Mouse (Mus musculus) forelimb bud, embryonic 11.5 days (tissue): ENCODE data around the gene Gm17349.
"Not testable (repeated sequence)": the region's sequence is repeated elsewhere in the genome, so short reads cannot be mapped to it uniquely, and the experiment has no call there.

Experiments used
- DNase-seq: peaks from one replicate; pipeline ENCODE4 v3.0.0-alpha.2; 2012; ENCODE audit warnings: low read depth, low spot score

Gene Gm17349

GRCm38 (mm10) chr15:99717386-99718334 lies 12.4 kb upstream of the Gm17349 start, which contains the start of gene Gpd1:
Gpd1 (plus strand) TSS chr15:99717515.
- no peak for DNase-seq

- DNase-seq, result no peak
Observed at GRCm38 (mm10) chr15:99716814-99717213, 11.5 kb upstream of the Gm17349 start.

GRCm38 (mm10) chr15:99715982-99716746 lies 10.9 kb upstream of the Gm17349 start:
- no peak for DNase-seq

- DNase-seq, result no peak
Observed at GRCm38 (mm10) chr15:99715361-99715865, 10.1 kb upstream of the Gm17349 start.

DNA sequence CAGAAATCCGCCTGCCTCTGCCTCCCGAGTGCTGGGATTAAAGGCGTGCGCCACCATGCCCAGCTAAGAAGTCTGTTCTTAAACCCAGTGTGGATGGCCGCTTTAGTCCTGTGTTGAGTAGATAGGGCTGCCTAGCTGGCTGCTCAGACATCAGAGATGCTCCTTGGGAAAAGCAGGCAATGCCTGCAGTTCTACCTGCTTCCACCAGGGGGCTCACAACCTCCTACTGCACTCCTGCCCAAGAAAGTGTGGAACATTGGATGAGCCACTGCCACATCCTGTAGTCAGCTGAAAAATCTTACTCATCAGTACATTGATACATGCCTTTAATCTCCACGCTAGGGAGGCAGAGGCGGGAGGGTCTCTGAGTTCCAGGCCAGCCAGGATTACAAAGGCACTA lies 9.6 kb upstream of the Gm17349 start:
- DNase-seq, result peak; percentile 85

GRCm38 (mm10) chr15:99714206-99714605 lies 8.9 kb upstream of the Gm17349 start:
- no peak for DNase-seq

DNA sequence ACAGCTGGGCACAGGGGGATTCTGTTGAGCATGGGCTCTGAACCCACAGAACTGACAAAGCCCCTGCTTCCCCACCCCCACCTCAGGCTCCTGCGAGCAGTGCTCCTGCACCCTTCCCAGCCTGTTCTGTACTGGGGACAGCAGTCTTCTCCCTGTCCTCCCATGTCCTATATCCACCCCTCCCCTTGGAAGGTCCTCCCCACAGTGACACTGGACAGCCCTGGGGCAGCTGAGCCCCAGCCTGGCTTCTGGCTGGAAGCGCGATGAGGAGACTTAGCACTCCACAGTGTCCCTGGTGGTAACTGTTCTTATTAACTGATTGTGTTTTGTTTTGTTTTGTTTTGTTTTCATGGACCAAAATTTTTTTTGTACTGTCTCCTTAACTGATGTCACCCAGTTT lies 8.3 kb upstream of the Gm17349 start:
- DNase-seq, result no peak

DNA sequence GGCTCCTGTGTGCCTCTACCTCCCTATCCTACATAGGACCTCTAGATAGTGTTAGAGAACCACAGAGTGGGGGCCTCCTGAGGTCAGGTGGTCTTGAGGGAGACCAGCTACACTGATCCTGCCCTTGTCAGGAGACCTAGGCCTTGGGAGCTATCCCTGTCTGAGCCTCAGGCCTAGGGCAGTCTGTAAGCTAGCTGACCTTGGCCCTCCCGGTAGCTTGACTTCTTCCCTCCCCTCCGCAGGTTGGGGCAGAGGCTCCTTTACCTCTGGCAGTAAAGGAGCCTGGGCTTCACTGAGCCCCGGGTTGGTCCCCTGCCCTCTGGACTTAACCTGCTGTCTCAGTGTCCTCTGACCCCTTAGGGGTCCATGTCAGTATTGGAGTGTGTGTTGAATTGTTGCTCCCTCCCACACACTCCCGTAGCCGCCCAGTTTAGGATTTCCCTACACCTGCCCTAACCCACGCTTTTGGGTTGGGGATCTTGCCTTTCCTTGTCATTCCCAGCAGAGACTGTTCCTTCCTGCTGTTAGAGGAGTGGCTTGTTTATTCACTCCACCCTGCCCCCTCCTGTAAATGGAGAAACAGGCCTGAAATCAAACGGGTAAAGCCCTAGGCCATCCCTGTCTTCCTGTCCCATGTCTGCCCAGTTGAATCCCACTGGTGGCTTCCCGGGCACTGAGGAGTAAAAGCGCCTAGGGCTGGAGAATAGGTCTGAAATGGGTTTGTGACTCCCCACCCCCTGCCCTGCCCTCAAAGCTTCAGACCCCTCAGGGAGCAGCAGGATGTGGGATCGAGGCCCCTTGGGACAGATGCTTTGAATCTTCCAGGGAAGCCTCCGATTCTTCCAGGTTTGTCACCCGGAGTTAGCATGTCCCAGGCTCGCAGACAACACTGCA lies 7.6 kb upstream of the Gm17349 start:
- DNase-seq, result no peak

- no peak for DNase-seq
Observed at GRCm38 (mm10) chr15:99711491-99711890, 6.2 kb upstream of the Gm17349 start.

GRCm38 (mm10) chr15:99710221-99711190 lies 5.2 kb upstream of the Gm17349 start:
- no peak for DNase-seq

DNA sequence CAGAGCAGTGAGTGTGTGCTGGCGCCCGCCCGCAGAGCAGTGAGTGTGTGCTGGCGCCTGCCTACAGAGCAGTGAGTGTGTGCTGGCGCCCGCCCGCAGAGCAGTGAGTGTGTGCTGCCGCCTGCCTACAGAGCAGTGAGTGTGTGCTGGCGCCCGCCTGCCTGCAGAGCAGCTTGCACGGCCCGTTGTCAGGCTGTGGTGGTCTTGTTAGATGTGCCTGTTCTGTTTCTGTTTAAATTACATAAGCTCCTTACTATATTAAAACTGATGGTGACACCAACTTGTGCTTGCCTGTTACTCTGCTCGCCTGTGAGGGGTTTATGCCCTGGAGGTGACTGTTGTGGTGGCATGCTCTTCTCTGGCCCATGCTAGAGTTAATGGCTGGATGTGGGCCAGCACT lies 2.9 kb upstream of the Gm17349 start:
- DNase-seq, result no peak

DNA sequence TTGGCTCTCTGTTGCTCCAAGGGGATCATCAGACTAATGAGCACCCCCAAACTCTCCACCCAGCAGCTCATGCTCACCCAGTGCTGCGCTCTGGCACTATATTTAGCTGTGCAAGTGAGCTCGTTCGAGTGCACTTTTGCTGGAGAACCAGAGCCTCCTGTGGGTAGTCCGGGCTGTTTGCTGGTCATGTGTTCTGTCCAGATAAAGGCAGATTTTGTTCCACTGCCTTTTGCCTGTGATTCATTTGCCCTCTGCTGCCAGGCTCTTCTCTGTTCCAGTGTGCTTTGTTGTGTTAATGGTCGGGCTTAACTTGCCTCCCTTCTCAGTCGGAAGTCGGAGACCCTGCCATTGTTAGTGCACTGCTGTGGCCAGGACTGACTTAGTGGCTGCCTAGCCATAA lies 409 bp downstream of the Gm17349 start:
- DNase-seq, result no peak

DNA sequence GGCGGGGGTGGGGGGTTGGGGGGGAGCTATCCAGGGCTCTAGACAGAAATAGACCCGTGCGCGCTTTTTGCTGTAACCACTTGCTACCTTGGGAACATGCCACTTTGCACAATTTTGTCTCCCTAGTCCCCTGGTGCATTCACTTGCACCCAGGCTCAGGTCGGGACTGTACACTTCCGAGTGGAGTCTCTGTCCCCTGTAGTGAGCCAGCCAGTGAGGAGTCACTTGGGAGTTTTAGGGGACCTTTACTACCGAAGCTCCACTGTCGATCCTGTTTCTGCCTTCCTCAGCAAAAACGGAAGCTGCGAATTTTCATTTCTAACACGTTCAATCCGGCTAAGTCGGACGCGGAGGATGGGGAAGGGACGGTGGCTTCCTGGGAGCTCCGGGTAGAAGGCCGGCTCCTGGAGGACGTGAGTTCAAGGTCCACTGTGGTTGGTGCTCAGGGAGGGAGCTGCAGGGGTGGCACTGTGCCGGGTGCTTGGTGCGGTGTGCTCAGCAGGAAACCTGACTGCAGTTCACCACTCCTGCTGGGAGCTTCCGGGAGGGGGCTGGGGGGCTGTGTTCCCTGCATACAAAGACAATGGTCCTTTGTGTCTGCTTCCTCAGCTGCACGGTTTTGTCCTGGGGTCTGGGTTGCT lies 1.1 kb downstream of the Gm17349 start:
- no peak for DNase-seq

- DNase-seq, result no peak
Observed at GRCm38 (mm10) chr15:99703676-99704040, 1.6 kb downstream of the Gm17349 start.

DNA sequence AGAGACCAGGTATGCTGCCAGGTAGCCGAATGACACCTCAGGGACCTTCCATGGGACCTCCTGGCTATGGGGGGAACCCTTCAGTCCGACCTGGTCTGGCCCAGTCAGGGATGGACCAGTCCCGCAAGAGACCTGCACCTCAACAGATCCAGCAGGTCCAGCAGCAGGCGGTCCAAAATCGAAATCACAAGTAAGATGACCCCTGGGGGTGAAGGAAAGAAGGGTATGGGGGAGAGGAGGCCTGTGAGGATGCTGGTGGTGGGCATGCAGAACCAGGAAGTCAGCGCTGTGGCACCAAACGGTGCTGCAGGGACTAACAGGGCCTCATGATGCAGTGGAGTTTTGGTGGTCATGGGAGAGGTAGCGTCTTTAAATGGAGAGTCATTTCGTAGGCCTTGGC lies 2.2 kb downstream of the Gm17349 start:
- DNase-seq, result no peak

GRCm38 (mm10) chr15:99701999-99702900 lies 3.0 kb downstream of the Gm17349 start, which contains the start of gene Smarcd1:
Smarcd1 (plus strand) TSS chr15:99702129.
- DNase-seq, result peak; percentile 97

DNA sequence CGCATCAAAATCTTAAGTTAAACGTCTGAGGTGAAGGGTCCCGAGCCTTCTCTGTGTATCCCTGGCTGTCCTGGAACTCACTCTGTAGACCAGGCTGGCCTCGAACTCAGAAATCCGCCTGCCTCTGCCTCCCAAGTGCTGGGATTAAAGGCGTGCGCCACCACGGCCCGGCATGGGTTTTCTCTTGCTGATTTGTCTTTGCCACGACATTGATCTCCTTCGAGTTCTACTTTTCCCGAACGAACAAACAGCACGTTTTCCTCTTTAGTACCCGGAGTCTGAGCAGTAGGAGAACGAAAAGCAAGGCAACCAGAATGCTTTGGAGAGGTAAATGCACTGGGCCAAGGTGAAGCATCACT lies 3.7 kb downstream of the Gm17349 start:
- not testable (repeated sequence) for DNase-seq

GRCm38 (mm10) chr15:99700219-99701106 lies 4.8 kb downstream of the Gm17349 start:
- DNase-seq, result no peak
